Mouse (Mus musculus): ENCODE results near the gene Map2.

DNA sequence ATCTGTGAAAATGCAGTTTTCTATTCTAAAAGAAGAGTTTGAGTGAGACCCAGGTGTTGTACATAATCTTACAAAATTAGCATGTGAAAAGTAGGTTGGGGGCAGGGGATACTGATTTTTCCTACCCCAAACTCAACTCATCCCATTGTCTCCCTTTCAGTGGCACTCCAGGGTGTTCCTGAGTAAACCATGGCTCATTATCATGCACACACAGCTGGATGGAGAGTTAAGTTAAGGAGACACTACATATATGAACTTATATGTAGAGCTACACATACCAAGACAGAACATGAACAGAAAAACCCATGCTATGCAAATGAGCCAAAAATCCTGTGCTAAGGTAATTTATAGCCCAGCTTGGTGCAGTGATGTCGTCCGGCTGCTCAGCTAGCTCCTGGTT lies 267.8 kb downstream of the Map2 start:
- TF ChIP-seq GATA1 (IDR thresholded peaks at IDR 0.05; ENCODE audit: low read length) (no peak), TAL1 (IDR thresholded peaks at IDR 0.05; ENCODE audit: low read length) (no peak)

All from erythroblast, embryonic 14.5 days (primary cell).